Mouse (Mus musculus): ENCODE measurements around the gene Wwox.

- TF ChIP-seq CTCF (IDR thresholded peaks at IDR 0.05; ENCODE audit: control insufficient read depth, insufficient read depth, low read length) (no peak), POLR2A (IDR thresholded peaks at IDR 0.05; ENCODE audit: borderline replicate concordance, control insufficient read depth, low read depth, low read length) (no peak)
These were observed 468.6 kb downstream of the Wwox start for GRCm38 (mm10) chr8:114908086-114908485.
